Mouse (Mus musculus): ENCODE measurements at regions not wholly inside any gene's neighbourhood (a gene's known extent, or its start where the extent isn't known, plus 50 kb on each side); places are given as distances from the start of the nearest gene placed in this dataset.

DNA sequence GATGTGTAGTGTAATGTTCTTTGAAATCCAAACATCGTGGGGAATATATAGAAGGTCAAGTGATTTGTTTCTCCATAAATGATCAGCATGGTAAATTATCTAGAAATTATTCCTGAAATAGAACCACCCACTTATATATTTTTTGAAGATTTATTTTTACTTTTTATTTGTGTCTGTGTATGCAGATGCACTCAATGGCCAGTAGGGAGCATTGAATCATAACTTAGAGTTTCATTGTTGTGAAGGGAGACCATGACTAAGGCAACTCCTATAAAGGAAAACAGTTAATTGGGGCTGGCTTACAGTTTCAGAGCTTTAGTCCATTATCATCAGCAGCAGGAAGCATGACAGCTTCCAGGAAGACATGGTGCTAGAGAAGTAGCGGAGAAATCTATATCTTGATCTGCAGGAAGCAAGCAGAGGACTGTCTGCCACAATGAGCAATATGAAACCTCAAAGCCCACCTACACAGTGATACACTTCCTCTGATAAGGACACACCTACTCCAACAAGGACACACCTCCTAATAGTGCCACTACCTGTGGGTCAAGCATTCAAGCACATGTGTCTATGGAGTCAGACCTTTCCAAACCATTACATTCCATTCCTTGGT lies 359.9 kb upstream of the Hs6st1 start:
- WGBS: 92% methylated on average over 2 of the region's 2 CpGs
- Histone ChIP-seq H3K4me3 (no peak overlapping the region), H3K27ac (no peak overlapping the region), H3K9ac (no peak overlapping the region), H3K9me3 (no peaks in the 10 kb centered on the region), H3K4me2 (replicated peaks) (no peak overlapping the region), H3K36me3 (no peaks in the 10 kb centered on the region), H3K27me3 (replicated peaks) (no peaks in the 10 kb centered on the region), H3K4me1 (no peaks in the 10 kb centered on the region)
- ATAC-seq (ENCODE audit: low FRiP score, low read depth): no peak

DNA sequence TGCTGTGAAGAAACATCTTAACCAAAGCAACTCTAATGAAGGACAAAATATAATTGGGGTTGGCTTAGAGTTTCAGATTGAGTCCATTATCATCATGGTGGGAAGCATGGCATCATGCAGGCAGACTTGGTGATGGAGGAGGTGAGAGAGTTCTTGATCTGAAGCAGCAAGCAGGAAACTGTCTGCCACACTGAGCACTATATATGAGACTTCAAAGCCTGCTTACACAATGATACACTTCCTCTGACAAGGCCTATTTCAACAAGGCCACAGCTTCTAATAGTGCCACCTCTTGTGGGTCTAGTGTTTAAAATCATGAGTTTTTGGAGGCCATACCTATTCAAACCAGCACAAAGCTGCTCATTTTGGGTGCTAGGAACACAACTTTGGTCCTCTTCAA lies 359.0 kb upstream of the Hs6st1 start:
- H3K36me3 ChIP-seq: no peaks in the 10 kb centered on the region
- no peak overlapping the region for H3K4me2 ChIP-seq (replicated peaks)
- H3K4me3 ChIP-seq: no peak overlapping the region
- no peaks in the 10 kb centered on the region for H3K9me3 ChIP-seq
- no peaks in the 10 kb centered on the region for H3K27me3 ChIP-seq (replicated peaks)
- ATAC-seq (ENCODE audit: low FRiP score, low read depth): no peak
- no peaks in the 10 kb centered on the region for H3K4me1 ChIP-seq
- no peak overlapping the region for H3K27ac ChIP-seq
- H3K9ac ChIP-seq: no peak overlapping the region

DNA sequence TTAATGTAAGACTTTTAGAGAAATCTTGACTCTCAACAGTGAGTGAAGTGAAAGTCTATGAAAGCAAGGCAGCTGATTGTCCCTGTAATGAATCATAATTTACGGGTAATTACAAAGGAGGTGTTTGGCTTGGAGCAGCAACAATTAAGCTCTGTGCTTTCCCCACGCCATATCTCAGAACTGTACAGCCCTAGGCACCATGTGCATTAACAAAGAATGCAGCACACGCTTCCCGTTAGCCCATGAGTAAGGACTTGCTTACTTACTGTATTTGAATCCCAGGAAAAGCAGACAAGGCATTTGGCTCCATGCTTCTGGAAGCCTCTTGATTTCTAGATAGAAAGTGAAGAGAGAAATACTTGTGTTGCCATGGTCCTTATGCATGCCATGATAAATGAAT lies 354.2 kb upstream of the Hs6st1 start:
- Histone ChIP-seq H3K27me3 (replicated peaks) (no peaks in the 10 kb centered on the region), H3K4me2 (replicated peaks) (no peak overlapping the region), H3K4me1 (no peaks in the 10 kb centered on the region), H3K9me3 (no peaks in the 10 kb centered on the region), H3K4me3 (no peak overlapping the region), H3K27ac (no peak overlapping the region), H3K36me3 (no peaks in the 10 kb centered on the region), H3K9ac (no peak overlapping the region)
- no peak for ATAC-seq (ENCODE audit: low FRiP score, low read depth)
- 72% methylated on average over 4 of the region's 4 CpGs for WGBS

DNA sequence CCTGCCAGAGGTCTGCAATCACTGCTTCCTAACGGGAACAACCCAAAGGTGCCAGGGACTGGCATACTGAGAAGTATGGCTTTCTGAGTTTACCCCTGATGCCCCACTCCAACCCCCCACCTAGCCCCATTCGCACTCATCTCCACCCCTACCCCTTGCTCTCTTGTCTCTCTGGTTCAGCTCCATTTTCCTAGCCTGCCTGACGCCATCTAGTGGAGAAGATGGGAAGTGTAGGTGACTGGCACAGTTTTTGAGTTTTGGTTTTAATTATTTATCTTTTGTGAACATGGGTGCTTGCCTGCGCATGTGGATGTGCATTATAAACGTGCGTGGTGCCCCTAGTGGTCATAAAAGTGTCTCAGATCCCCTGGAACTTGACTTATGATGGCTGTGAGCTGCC lies 352.3 kb upstream of the Hs6st1 start:
- Histone ChIP-seq H3K4me3 (no peak overlapping the region), H3K4me1 (no peaks in the 10 kb centered on the region), H3K4me2 (replicated peaks) (no peak overlapping the region), H3K9ac (no peak overlapping the region), H3K36me3 (no peaks in the 10 kb centered on the region), H3K27me3 (replicated peaks) (no peaks in the 10 kb centered on the region), H3K9me3 (no peaks in the 10 kb centered on the region), H3K27ac (no peak overlapping the region)
- no peak for ATAC-seq (ENCODE audit: low FRiP score, low read depth)
- 64% methylated on average over 6 of the region's 6 CpGs for WGBS

DNA sequence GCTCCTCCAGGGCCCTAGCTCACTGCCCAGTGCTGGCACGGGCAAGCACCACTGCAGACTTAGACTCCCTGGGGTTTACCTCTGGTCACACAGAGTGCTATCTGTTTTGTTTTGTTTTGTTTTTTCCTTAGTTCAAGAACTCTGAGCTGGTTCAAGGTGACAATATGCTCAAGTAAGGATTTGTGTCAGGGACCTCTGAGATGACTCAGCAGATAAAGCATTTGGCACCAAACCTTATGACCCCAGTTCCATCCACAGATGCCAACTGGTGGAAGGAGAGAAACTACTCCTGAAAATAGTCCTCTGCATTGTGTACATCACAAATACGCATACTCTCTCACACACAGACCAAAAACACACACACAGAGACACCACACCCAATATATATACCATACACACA lies 351.0 kb upstream of the Hs6st1 start:
- ATAC-seq (ENCODE audit: low FRiP score, low read depth): no peak
- no peaks in the 10 kb centered on the region for H3K4me1 ChIP-seq
- no peaks in the 10 kb centered on the region for H3K9me3 ChIP-seq
- no peak overlapping the region for H3K9ac ChIP-seq
- H3K27me3 ChIP-seq (replicated peaks): no peaks in the 10 kb centered on the region
- no peaks in the 10 kb centered on the region for H3K36me3 ChIP-seq
- 80% methylated on average over 2 of the region's 2 CpGs for WGBS
- H3K4me3 ChIP-seq: no peak overlapping the region
- H3K27ac ChIP-seq: no peak overlapping the region
- H3K4me2 ChIP-seq (replicated peaks): no peak overlapping the region

DNA sequence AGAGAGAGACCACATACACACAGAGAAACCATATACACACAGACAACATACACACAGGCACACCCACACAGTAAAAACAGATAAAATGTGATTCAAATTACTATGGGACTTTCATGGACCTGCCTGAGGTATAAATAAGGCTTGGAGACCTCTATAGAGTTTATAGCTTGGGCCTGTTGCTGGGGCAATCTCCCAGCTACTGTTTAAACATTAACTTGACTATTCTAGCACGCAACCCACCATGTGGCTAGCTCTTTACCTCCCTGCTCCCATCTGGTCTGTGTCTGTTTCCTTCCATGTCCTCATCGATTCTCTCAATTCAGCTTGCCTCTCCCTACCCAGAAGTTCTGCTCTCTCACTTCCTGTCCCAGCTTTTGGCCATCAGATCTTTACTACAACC lies 350.5 kb upstream of the Hs6st1 start:
- Histone ChIP-seq H3K4me3 (no peak overlapping the region), H3K9me3 (no peaks in the 10 kb centered on the region), H3K4me1 (no peaks in the 10 kb centered on the region), H3K9ac (no peak overlapping the region), H3K27ac (no peak overlapping the region), H3K36me3 (no peaks in the 10 kb centered on the region), H3K4me2 (replicated peaks) (no peak overlapping the region), H3K27me3 (replicated peaks) (no peaks in the 10 kb centered on the region)
- no peak for ATAC-seq (ENCODE audit: low FRiP score, low read depth)
- 51% methylated on average over 2 of the region's 2 CpGs for WGBS

DNA sequence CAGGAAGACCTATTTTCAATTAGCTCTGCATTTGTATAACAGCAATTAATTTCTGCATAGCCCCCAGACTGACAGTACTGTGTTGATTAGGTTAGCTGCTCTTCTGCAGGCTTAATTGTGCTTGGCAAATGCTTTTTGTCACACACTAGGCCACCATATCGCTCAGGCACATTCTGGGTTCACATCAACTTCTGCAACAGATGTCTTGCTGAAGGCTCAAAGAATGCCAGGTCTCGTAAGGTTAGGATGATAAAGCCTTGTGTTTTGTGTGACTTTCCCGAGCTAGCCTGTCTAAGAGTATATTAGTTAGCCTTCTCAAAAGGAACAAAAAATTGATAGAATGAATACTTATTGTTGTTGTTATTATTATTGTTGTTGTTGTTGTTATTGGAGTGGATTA lies 348.1 kb upstream of the Hs6st1 start:
- WGBS: 73% methylated on average over 3 of the region's 3 CpGs
- Histone ChIP-seq H3K4me1 (no peaks in the 10 kb centered on the region), H3K4me3 (no peak overlapping the region), H3K9me3 (no peaks in the 10 kb centered on the region), H3K27ac (no peak overlapping the region), H3K4me2 (replicated peaks) (no peak overlapping the region), H3K27me3 (replicated peaks) (no peaks in the 10 kb centered on the region), H3K36me3 (no peaks in the 10 kb centered on the region), H3K9ac (no peak overlapping the region)
- ATAC-seq (ENCODE audit: low FRiP score, low read depth): no peak

DNA sequence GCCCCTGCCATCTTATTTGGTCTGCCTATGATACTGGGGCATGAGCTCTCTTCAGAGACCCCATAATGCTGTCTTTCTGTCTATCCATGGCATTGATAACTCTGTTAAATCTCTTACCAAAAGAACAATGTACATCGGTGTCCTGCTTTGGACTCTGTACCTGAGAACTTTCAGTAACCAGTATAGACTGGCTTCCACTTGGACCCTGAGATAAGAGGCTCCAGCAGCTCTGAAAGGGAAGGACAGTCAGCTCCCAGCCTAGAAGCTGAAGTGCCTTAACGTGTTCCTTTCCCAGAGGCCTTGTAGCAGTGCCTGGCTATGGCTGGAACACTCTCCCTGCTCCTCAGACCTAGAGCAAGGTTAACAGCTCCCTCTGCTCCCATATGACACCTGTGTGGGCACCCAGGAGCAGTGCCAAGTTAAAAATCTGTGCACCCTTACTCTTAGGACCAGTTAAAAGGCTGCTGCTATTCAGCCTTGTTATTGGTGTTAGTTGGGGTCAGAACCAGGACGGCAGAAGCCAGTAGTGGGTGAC lies 343.8 kb upstream of the Hs6st1 start:
- no peak overlapping the region for H3K9ac ChIP-seq
- no peaks in the 10 kb centered on the region for H3K4me1 ChIP-seq
- H3K36me3 ChIP-seq: no peaks in the 10 kb centered on the region
- no peaks in the 10 kb centered on the region for H3K27me3 ChIP-seq (replicated peaks)
- ATAC-seq (ENCODE audit: low FRiP score, low read depth): no peak
- WGBS: 80% methylated on average over 3 of the region's 3 CpGs
- H3K4me2 ChIP-seq (replicated peaks): no peak overlapping the region
- no peak overlapping the region for H3K27ac ChIP-seq
- no peak overlapping the region for H3K4me3 ChIP-seq
- H3K9me3 ChIP-seq: no peaks in the 10 kb centered on the region

DNA sequence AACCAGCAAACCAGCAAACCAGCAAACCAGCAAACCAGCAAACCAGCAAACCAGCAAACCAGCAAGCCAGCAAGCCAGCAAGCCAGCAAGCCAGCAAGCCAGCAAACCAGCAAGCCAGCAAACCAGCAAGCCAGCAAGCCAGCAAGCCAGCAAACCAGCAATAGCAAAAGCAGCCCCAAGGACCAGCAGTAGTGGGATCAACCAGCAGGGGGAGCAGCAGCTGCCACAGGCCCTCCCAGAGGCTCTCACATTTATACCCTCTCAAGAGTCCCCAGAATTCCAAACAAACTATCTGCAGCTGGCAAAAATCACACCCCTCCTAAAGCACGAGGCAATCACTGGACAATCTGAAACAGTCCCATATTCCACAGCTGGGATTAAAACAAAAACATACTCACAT lies 341.6 kb upstream of the Hs6st1 start:
- H3K27ac ChIP-seq: no peak overlapping the region
- ATAC-seq (ENCODE audit: low FRiP score, low read depth): no peak
- H3K9ac ChIP-seq: no peak overlapping the region
- no peak overlapping the region for H3K4me3 ChIP-seq
- no peaks in the 10 kb centered on the region for H3K4me1 ChIP-seq
- H3K9me3 ChIP-seq: no peaks in the 10 kb centered on the region
- no peak overlapping the region for H3K4me2 ChIP-seq (replicated peaks)
- H3K36me3 ChIP-seq: no peaks in the 10 kb centered on the region
- WGBS: 42% methylated on average over 1 of the region's 1 CpGs
- no peaks in the 10 kb centered on the region for H3K27me3 ChIP-seq (replicated peaks)

DNA sequence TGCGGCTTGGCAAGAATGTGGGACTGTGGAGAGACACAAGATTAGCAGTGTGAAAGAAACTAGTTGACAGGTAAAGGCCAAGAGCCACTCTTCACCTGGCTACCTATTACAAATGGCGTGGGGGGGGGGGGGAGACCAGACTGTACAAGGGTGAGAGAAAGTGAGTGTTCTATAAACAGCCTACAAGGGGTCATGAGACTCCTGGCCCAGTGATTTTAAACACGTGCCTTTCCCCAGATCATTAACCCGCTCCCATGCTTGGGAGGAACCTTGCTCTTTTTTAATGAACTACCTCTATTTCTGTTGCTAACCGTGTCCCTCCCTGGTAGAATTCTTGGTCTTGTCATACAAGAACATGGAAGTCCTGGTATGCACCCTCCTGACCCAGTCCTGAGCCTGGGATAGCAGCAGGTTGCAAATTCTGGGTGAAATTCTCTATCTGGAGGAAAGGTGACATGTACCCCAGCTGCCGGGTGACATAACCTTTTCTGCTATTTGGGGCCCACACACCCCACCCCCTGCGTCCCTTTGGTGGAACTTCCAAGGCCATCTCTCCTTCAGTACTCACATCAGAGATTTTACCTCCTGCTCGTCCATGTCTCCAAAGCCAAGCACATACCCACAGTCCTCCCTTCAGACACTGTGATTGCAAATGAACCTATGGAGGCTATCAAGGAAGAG lies 340.8 kb upstream of the Hs6st1 start:
- no peaks in the 10 kb centered on the region for H3K9me3 ChIP-seq
- H3K36me3 ChIP-seq: no peaks in the 10 kb centered on the region
- no peak overlapping the region for H3K4me3 ChIP-seq
- WGBS: 92% methylated on average over 8 of the region's 8 CpGs
- no peaks in the 10 kb centered on the region for H3K27me3 ChIP-seq (replicated peaks)
- no peak overlapping the region for H3K9ac ChIP-seq
- ATAC-seq (ENCODE audit: low FRiP score, low read depth): no peak
- H3K27ac ChIP-seq: no peak overlapping the region
- H3K4me2 ChIP-seq (replicated peaks): no peak overlapping the region
- no peaks in the 10 kb centered on the region for H3K4me1 ChIP-seq

DNA sequence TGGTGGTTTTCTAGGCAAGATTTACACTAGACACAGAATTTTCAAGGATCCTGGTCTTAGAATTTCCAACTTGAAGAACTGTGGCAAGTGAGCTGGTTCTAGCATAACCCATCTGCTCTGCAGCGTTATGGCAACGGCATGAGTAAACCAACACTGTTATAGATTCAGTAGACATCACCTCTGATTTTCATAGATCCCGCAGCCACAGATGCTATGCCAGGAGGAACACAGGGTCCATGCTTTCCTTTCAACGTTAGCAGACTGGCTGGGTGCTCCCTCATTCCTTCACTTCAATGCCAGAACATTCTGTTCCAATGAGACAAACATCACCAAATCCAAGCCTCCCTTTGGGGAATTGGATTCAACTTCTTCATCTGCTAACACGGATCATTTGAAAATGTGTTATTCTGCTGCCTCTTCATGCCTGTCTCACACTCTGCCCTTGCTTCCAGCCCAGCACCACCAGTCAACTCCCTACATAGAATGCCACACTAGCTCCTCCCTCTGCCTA lies 338.4 kb upstream of the Hs6st1 start:
- no peaks in the 10 kb centered on the region for H3K36me3 ChIP-seq
- no peak overlapping the region for H3K27ac ChIP-seq
- H3K4me3 ChIP-seq: no peak overlapping the region
- WGBS: 88% methylated on average over 5 of the region's 5 CpGs
- no peak overlapping the region for H3K4me2 ChIP-seq (replicated peaks)
- no peak for ATAC-seq (ENCODE audit: low FRiP score, low read depth)
- no peaks in the 10 kb centered on the region for H3K27me3 ChIP-seq (replicated peaks)
- H3K9me3 ChIP-seq: no peaks in the 10 kb centered on the region
- no peaks in the 10 kb centered on the region for H3K4me1 ChIP-seq
- H3K9ac ChIP-seq: no peak overlapping the region

DNA sequence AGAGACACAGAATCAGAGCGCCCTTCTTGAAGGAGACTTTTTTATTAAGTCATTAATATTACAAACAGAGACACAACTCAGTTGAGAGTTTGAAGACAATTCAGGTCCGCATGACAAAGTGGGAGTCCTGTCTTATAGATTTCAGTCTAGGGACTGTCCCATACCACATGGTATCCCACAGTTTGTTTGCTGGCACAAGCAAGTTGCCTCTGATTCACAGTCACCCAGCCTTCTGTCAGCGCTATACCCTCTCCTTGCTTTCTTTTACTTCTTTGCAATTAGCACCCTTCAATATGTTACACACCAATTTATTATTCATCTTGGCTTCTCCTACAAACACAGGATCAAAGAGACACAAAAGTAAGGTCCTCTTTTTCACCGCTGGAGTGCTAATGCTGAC lies 337.9 kb upstream of the Hs6st1 start:
- Histone ChIP-seq H3K27ac (no peak overlapping the region), H3K9me3 (no peaks in the 10 kb centered on the region), H3K4me2 (replicated peaks) (no peak overlapping the region), H3K4me1 (no peaks in the 10 kb centered on the region), H3K4me3 (no peak overlapping the region), H3K9ac (no peak overlapping the region), H3K36me3 (no peaks in the 10 kb centered on the region), H3K27me3 (replicated peaks) (no peaks in the 10 kb centered on the region)
- no peak for ATAC-seq (ENCODE audit: low FRiP score, low read depth)
- 87% methylated on average over 4 of the region's 4 CpGs for WGBS

DNA sequence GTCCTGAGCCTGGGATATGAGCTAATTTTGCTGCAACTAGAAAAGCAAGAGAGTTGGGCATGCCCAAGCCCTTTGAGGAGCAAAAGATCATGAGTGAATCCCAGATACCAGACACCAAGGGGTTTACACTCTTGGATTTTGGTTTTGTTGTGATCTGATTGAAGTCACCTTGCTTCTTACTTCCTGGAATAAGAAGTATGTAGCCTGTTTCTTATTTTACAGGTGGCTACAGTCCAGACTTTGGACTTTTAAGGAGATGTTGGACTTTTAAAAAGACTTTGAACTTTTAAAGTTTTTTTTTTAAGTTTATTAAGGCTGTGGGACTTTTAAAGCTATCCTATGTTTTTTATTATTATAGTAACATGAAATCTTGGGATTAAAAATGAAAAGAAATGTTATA lies 332.0 kb upstream of the Hs6st1 start:
- Histone ChIP-seq H3K27me3 (replicated peaks) (no peaks in the 10 kb centered on the region), H3K27ac (no peak overlapping the region), H3K9me3 (0 out of 2 replicates have a peak, but pooled peaks cover 3% of the 10 kb centered on the region), H3K4me2 (replicated peaks) (no peak overlapping the region), H3K36me3 (no peaks in the 10 kb centered on the region), H3K4me3 (no peak overlapping the region), H3K4me1 (no peaks in the 10 kb centered on the region), H3K9ac (no peak overlapping the region)
- no peak for ATAC-seq (ENCODE audit: low FRiP score, low read depth)

All from neural tube, embryonic 12.5 days (tissue).